Comparison of ENCODE assay signal across 9 mouse cellular contexts in the genomic region with DNA sequence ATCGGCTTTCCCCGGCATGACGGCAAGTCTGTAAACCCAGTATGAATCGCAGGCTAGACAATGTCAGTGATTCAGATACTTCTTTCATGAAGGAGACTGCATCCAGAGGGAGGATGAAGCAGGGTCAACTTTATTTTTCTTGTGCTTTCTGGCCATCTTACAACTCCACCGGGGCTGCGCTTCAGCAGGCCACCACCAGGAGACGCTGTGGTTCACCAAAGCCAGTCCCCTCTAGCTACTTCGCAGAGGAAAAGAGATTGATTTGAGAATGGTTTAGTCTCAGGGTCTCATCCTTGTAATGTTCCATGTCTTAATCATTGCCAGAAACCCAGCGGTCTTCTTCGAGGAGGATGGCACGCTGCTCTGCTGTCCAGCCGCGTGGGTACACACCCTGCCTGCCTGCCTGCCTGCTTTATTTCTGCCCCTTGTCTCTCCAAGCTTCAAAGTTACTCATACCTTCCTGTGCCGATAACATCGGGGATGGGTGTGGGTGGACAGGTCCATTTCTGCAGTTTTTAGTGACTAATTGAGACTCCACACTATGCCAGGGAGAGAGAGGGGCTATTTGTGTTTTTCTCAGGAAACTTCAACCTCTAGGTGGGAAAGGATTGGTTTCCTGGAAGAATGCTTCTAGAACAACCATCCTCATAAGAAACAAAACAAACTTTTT. TPM values are rescaled to one million over a fixed set of nuclear protein-coding genes. Genes with fewer than 3 reads are reported as not detected.
DNase-seq lines count a peak whose midpoint lies in the region; TF ChIP-seq lines count a peak whose summit lies in the region.
"Had no signal": no experiment of that assay in that cellular context is flagged by ENCODE, and none has a peak within 500 bp of the region (broad histone marks: within the 10 kb centered on the region; RNA-seq: fewer than 3 reads in every experiment).

No protein-coding gene starts in this region.

- 73% methylated on average over 15 of the region's 15 CpGs for WGBS in thymus, adult 2 months

- no peak overlapping the region for H3K4me3 ChIP-seq in gastrocnemius, adult 2 months
- no peak overlapping the region for H3K4me3 ChIP-seq in thymus, adult 2 months (ENCODE audit: control insufficient read depth, insufficient read depth, low read length)
- H3K4me3 ChIP-seq: myocyte had no signal

- no peak overlapping the region for H3K27ac ChIP-seq in gastrocnemius, adult 2 months
- H3K27ac ChIP-seq in thymus, adult 2 months (ENCODE audit: control insufficient read depth, insufficient read depth, low read length), result no peak overlapping the region

- intact Hi-C loops in gastrocnemius, adult 2 months (cut with DNase I), result no loop called here
- intact Hi-C loops in gastrocnemius, postnatal 14 days (cut with DNase I; ENCODE audit: low total_unique reads), result no loop called here

- no peaks in the 10 kb centered on the region for H3K36me3 ChIP-seq in thymus, adult 2 months (ENCODE audit: control insufficient read depth, insufficient read depth, low read length)
- H3K36me3 ChIP-seq in splenic B cell, adult 2 months (ENCODE audit: control insufficient read depth, insufficient read depth, low read length, poor library complexity, severe bottlenecking), result no peaks in the 10 kb centered on the region

- H3K4me1 ChIP-seq in thymus, adult 2 months (replicated peaks; ENCODE audit: control insufficient read depth, insufficient read depth, low read length), result no peaks in the 10 kb centered on the region

- no peaks in the 10 kb centered on the region for H3K27me3 ChIP-seq in thymus, adult 2 months (ENCODE audit: control insufficient read depth, insufficient read depth, low read length)
- H3K27me3 ChIP-seq in splenic B cell, adult 2 months (ENCODE audit: control insufficient read depth, insufficient read depth, low read length, poor library complexity, severe bottlenecking), result no peaks in the 10 kb centered on the region

- TF ChIP-seq POLR2A in thymus, adult 2 months (IDR thresholded peaks at IDR 0.05; ENCODE audit: control insufficient read depth, extremely low read depth, insufficient read depth, low read length, poor library complexity), result no peak

- TF ChIP-seq CTCF in gastrocnemius, adult 2 months (IDR thresholded peaks at IDR 0.05), result peak; percentile 52
- TF ChIP-seq CTCF in thymus, adult 2 months (IDR thresholded peaks at IDR 0.05; ENCODE audit: borderline replicate concordance, control insufficient read depth, extremely low read depth, insufficient read depth, low read length, poor library complexity), result no peak

- DNase-seq in gastrocnemius, adult 2 months, result no peak
- no peak for DNase-seq in gastrocnemius, postnatal 14 days
- peak; percentile 28 for DNase-seq in thymus, adult 2 months
- no peak for DNase-seq in thymus, adult 18-20 months
- peak; percentile 51 to 54 for DNase-seq in kidney, postnatal 36 days
- DNase-seq in splenic B cell, adult 2 months (ENCODE audit: low read depth, low spot score), result peak; percentile 23
- DNase-seq in gastrocnemius, postnatal 4 days (ENCODE audit: low spot score in 2 of 2), result no peak
- no peak for DNase-seq in right cerebral cortex, postnatal 36 days (ENCODE audit: low spot score in 2 of 2)

RNA-seq across cellular contexts. Expression of a gene that starts 31.1 kb away (rescaled TPM):
- total RNA-seq in gastrocnemius, adult 2 months (2021), result under 1 TPM; 0.08 to 0.15 TPM
- total RNA-seq in gastrocnemius, postnatal 14 days (2021), result under 1 TPM; 0.35 to 0.73 TPM
- 3.6 and 8.7 TPM in 2 replicates for polyA plus RNA-seq in thymus, adult 2 months (2012; rRNA removed)
- total RNA-seq in gastrocnemius, postnatal 4 days (2021), result 1 to 10 TPM; 2.6 TPM

RNA-seq across cellular contexts. Expression of a gene that starts 31.5 kb away (rescaled TPM):
- 10 to 100 TPM in 1 of 2 experiments, 1 to 10 TPM in 1; 9.0 to 10.6 TPM for total RNA-seq in gastrocnemius, adult 2 months (2021)
- 1 to 10 TPM; 5.5 to 7.9 TPM for total RNA-seq in gastrocnemius, postnatal 14 days (2021)
- polyA plus RNA-seq in thymus, adult 2 months (2012; rRNA removed), result 34.7 and 50.4 TPM in 2 replicates
- total RNA-seq in gastrocnemius, postnatal 4 days (2021), result 1 to 10 TPM; 3.4 to 4.3 TPM

Comparison
In these comparisons a context has a peak if more than half of its experiments do, and no peak if none do; other contexts are left out.
1. DNase-seq: peak in thymus, adult 2 months (single experiment), kidney, postnatal 36 days (2 of 2) and splenic B cell, adult 2 months (single experiment); none in gastrocnemius, adult 2 months (single experiment), gastrocnemius, postnatal 14 days (single experiment), thymus, adult 18-20 months (0 of 2), gastrocnemius, postnatal 4 days (0 of 2) and right cerebral cortex, postnatal 36 days (0 of 2).